Mouse (Mus musculus): Measurements from ENCODE around the gene Hells. TPM values are rescaled to one million over a fixed set of nuclear protein-coding genes. Genes with fewer than 3 reads are reported as not detected.

Hells gene
- polyA plus RNA-seq, 1 experiment, result 11.2 TPM

GRCm38 (mm10) chr19:38944590-38945307 is 14.0 kb downstream of the Hells start:
- DNase-seq (ENCODE audit: low read depth), result no peak
- no peak for TF ChIP-seq CTCF (IDR thresholded peaks at IDR 0.05; ENCODE audit: borderline replicate concordance, extremely low read depth, insufficient read depth, insufficient read length)
- no peak for TF ChIP-seq POLR2A (IDR thresholded peaks at IDR 0.05; ENCODE audit: borderline replicate concordance, extremely low read depth, insufficient read depth, insufficient read length, poor library complexity, severe bottlenecking)

- peak; percentile 27 for DNase-seq (ENCODE audit: low read depth)
- no peak for TF ChIP-seq CTCF (IDR thresholded peaks at IDR 0.05; ENCODE audit: borderline replicate concordance, extremely low read depth, insufficient read depth, insufficient read length)
- no peak for TF ChIP-seq POLR2A (IDR thresholded peaks at IDR 0.05; ENCODE audit: borderline replicate concordance, extremely low read depth, insufficient read depth, insufficient read length, poor library complexity, severe bottlenecking)
Measured at GRCm38 (mm10) chr19:38970741-38971140, 40.0 kb downstream of the Hells start.

DNA sequence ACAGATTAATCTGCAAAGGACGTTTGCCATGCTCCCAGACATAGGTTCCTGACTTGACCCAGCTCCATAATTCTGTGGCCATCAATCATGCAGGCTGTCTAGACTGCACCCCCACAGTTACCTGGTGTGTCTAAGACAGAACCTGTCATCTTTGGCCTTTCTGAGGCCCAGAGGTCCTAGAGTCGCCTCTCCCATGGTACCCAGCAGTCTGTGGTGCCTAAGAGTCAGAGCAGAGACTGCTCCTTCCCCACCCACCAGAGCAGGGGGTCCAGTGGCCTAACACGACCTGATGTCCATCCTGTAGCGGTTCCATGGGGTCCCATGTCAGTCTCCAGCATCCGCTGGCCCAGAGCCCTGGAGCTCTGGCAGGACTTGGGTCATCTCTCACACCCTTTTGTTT is 41.9 kb downstream of the Hells start:
- no peak for DNase-seq (ENCODE audit: low read depth)

DNA sequence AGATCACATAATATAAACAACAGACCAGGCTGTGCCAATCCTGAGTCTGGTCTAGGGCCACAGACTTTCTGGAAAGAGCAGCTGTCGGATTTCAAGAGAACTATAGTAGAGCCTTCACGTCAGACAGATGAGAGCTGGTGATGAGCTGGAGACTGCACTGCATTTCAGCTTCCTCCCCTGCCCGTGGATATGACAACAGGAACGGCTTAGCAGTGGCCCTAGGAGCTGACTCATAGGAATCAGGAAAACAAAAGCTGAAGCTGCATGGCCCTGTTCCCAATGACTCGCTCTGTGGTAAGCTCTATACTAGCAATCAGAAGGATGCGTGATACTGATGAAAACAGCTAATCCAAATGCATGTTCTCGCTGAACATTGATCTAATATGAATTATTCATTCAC is 43.0 kb downstream of the Hells start:
- no peak for TF ChIP-seq POLR2A (IDR thresholded peaks at IDR 0.05; ENCODE audit: borderline replicate concordance, extremely low read depth, insufficient read depth, insufficient read length, poor library complexity, severe bottlenecking)
- no peak for TF ChIP-seq CTCF (IDR thresholded peaks at IDR 0.05; ENCODE audit: borderline replicate concordance, extremely low read depth, insufficient read depth, insufficient read length)
- peak; percentile 4 for DNase-seq (ENCODE audit: low read depth)

More for the DNA sequence above, 41.9 kb downstream of the Hells start:
- no peak for TF ChIP-seq POLR2A (IDR thresholded peaks at IDR 0.05; ENCODE audit: borderline replicate concordance, extremely low read depth, insufficient read depth, insufficient read length, poor library complexity, severe bottlenecking)
- no peak for TF ChIP-seq CTCF (IDR thresholded peaks at IDR 0.05; ENCODE audit: borderline replicate concordance, extremely low read depth, insufficient read depth, insufficient read length)

- no peak for DNase-seq (ENCODE audit: low read depth)
- TF ChIP-seq CTCF (IDR thresholded peaks at IDR 0.05; ENCODE audit: borderline replicate concordance, extremely low read depth, insufficient read depth, insufficient read length), result no peak
- no peak for TF ChIP-seq POLR2A (IDR thresholded peaks at IDR 0.05; ENCODE audit: borderline replicate concordance, extremely low read depth, insufficient read depth, insufficient read length, poor library complexity, severe bottlenecking)
Measured at GRCm38 (mm10) chr19:38976269-38976668, 45.6 kb downstream of the Hells start.

DNA sequence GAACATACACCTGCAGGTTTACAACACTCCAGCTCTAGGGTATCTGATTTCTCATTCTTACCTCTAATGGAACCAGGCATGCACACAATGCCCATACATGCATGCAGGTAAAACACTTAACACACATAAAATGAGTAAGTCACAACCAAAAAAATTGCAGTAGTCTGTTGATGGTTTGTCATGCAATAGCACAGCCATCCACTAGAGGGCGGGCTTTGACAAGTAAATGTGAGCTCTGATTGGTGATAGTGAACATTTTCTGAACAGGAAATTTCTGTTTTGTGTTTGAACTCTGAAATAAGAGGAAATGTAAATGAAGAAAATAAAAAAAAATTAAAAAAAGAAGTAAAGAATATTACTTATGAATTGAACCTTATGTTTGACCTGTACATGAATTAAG is 51.3 kb downstream of the Hells start:
- TF ChIP-seq CTCF (IDR thresholded peaks at IDR 0.05; ENCODE audit: borderline replicate concordance, extremely low read depth, insufficient read depth, insufficient read length) (peak; percentile 81; the same call in 1 of the 2 replicates), POLR2A (IDR thresholded peaks at IDR 0.05; ENCODE audit: borderline replicate concordance, extremely low read depth, insufficient read depth, insufficient read length, poor library complexity, severe bottlenecking) (no peak)

GRCm38 (mm10) chr19:38998248-38998647 is 67.5 kb downstream of the Hells start:
- TF ChIP-seq CTCF (IDR thresholded peaks at IDR 0.05; ENCODE audit: borderline replicate concordance, extremely low read depth, insufficient read depth, insufficient read length) (no peak), POLR2A (IDR thresholded peaks at IDR 0.05; ENCODE audit: borderline replicate concordance, extremely low read depth, insufficient read depth, insufficient read length, poor library complexity, severe bottlenecking) (no peak)
- DNase-seq (ENCODE audit: low read depth), result no peak

More for the DNA sequence above, 51.3 kb downstream of the Hells start:
- peak; percentile 78 for DNase-seq (ENCODE audit: low read depth)

- no peak for TF ChIP-seq POLR2A (IDR thresholded peaks at IDR 0.05; ENCODE audit: borderline replicate concordance, extremely low read depth, insufficient read depth, insufficient read length, poor library complexity, severe bottlenecking)
- no peak for TF ChIP-seq CTCF (IDR thresholded peaks at IDR 0.05; ENCODE audit: borderline replicate concordance, extremely low read depth, insufficient read depth, insufficient read length)
- no peak for DNase-seq (ENCODE audit: low read depth)
Measured at GRCm38 (mm10) chr19:38998676-38999075, 68.0 kb downstream of the Hells start.

DNA sequence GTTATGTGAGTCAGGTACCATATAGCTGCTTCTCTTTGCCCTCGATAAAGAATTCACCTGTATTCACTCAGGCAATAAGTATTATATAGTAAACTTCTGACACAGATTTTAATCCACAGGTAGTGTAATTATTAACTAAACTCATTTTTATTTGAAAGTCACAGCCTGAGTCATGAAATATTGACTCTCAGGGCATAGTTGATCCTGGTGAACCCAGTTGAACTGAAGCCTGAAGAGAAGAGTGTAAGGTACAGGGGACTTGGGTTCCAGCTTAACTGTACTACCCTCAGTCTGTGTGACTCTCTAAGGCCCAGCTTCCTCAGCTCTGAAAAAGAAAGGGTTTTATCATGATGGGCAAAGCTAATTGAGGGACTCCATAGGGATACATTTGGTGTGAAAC is 74.4 kb downstream of the Hells start:
- TF ChIP-seq POLR2A (IDR thresholded peaks at IDR 0.05; ENCODE audit: borderline replicate concordance, extremely low read depth, insufficient read depth, insufficient read length, poor library complexity, severe bottlenecking) (no peak), CTCF (IDR thresholded peaks at IDR 0.05; ENCODE audit: borderline replicate concordance, extremely low read depth, insufficient read depth, insufficient read length) (no peak)
- DNase-seq (ENCODE audit: low read depth), result no peak

DNA sequence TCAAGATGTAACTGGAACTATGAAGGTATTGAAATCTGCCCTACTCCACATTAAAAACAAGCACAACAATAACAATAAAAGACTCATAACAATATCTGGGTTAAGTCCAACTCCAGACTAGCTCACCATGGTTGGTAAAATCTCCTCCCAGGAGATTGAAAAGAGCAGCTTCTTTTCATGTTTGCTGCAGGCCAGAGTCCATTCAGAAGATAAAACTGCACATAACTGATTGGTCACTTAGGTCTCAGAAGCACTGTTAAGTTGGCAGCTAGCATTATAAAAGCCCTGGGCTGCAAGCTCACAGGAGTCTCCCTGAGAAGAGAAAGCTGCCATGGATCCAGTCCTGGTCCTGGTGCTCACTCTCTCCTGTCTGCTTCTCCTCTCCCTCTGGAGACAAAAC is 76.0 kb downstream of the Hells start, which contains the start of gene Cyp2c55:
Gene Cyp2c55, plus strand, starts transcription at position 305 of the 400 bp plus-strand sequence.
- TF ChIP-seq CTCF (IDR thresholded peaks at IDR 0.05; ENCODE audit: borderline replicate concordance, extremely low read depth, insufficient read depth, insufficient read length) (no peak), POLR2A (IDR thresholded peaks at IDR 0.05; ENCODE audit: borderline replicate concordance, extremely low read depth, insufficient read depth, insufficient read length, poor library complexity, severe bottlenecking) (no peak)
- no peak for DNase-seq (ENCODE audit: low read depth)

Other genes with a start within 250 kb of the Hells start
- gene Noc3l, start 111.7 kb upstream of the Hells start, polyA plus RNA-seq (2012; rRNA removed), result 11.3 and 13.1 TPM in 2 replicates
- 10.1 and 12.1 TPM in 2 replicates for gene Tbc1d12, start 94.3 kb upstream of the Hells start, polyA plus RNA-seq (2012; rRNA removed)
- gene Cyp2c55, start 76.1 kb downstream of the Hells start, polyA plus RNA-seq (2012; rRNA removed), result 0.08 and 0.14 TPM in 2 replicates
- 0.12 TPM in 1 of 2 replicates, not detected in the other for gene Cyp2c65, start 130.1 kb downstream of the Hells start, polyA plus RNA-seq (2012; rRNA removed)
- not detected in 2 replicates for gene Cyp2c66, start 183.0 kb downstream of the Hells start, polyA plus RNA-seq (2012; rRNA removed)

Measured in brain, embryonic 14.5 days (tissue).